Mouse (Mus musculus): Measurements from ENCODE around the gene Htr5a.

Gene Htr5a

GRCm38 (mm10) chr5:27888080-27888479 is 46.1 kb downstream of the Htr5a start:
- DNase-seq, result no peak

GRCm38 (mm10) chr5:27895961-27896360 is 54.0 kb downstream of the Htr5a start:
- DNase-seq, result no peak

- DNase-seq, result no peak
Measured at GRCm38 (mm10) chr5:27899756-27900155, 57.8 kb downstream of the Htr5a start.

- DNase-seq, result no peak
Measured at GRCm38 (mm10) chr5:27900186-27900585, 58.2 kb downstream of the Htr5a start.
